Mouse (Mus musculus): ENCODE results near the gene Vapb.

DNA sequence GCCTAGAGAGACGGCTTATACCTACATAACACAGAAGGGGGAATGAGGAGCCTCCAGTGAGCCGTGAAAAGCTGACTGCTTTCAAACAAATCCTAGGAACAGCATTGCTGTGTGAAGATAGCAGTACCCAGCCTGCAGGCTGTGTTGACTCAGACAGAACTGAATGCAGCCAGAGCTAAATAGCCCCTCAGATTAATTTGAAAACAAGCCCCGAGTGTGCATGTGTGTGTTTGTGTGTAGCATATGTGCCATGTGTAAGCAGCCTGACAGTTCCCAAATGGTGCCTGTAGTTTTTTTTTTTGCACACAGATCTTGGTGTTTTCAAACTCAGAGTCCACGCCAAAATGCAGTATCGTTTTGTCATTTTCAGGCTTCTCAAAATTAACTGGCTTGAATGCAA is 43.6 kb downstream of the Vapb start:
- TF ChIP-seq POLR2A (IDR thresholded peaks at IDR 0.05; ENCODE audit: control insufficient read depth, low read depth, low read length) (no peak), CTCF (IDR thresholded peaks at IDR 0.05; ENCODE audit: control insufficient read depth, insufficient read depth, insufficient replicate concordance, low read depth, low read length) (no peak)

Measured in testis, adult 2 months (tissue).